Mouse (Mus musculus) kidney, postnatal 0 days (tissue): ENCODE results near the gene Tcte3. TPM values are rescaled to one million over a fixed set of nuclear protein-coding genes. Genes with fewer than 3 reads are reported as not detected.
"Not testable (repeated sequence)": the region's sequence is repeated elsewhere in the genome, so short reads cannot be mapped to it uniquely, and the experiment has no call there.

Source experiments
- ATAC-seq: fragments of 200-750 bp; cut with Nextera tagmentation; replicated peaks from 2 replicates; pipeline ENCODE4 v1.8.0; 2017; ENCODE audit warnings: low read depth, moderate number of reproducible peaks, moderate TSS enrichment, moderate library complexity; ENCODE audit not compliant: low FRiP score
- DNase-seq: peaks from one replicate; pipeline ENCODE4 v3.0.0-alpha.2; 2016; ENCODE audit warnings: low spot score
- H3K27ac ChIP-seq: fragments of 300-500 bp; sonication (generic); 2 replicates; pipeline ENCODE4 v1.5.1; 2014; ENCODE audit warnings: mild to moderate bottlenecking
- H3K27me3 ChIP-seq: fragments of 300-500 bp; sonication (generic); 2 replicates; pipeline ENCODE4 v1.6.1; 2014; ENCODE audit warnings: low read length, mixed read lengths; ENCODE audit not compliant: insufficient read depth
- H3K36me3 ChIP-seq: fragments of 300-500 bp; sonication (generic); 2 replicates; pipeline ENCODE4 v1.6.1; 2014; ENCODE audit warnings: low read length, mixed read lengths; ENCODE audit not compliant: insufficient read depth
- H3K4me1 ChIP-seq: fragments of 300-500 bp; sonication (generic); replicated peaks from 2 replicates; pipeline ENCODE4 v1.6.1; 2014; ENCODE audit warnings: antibody characterized with exemption, low read length, mixed read lengths; ENCODE audit not compliant: insufficient read depth
- H3K4me2 ChIP-seq: fragments of 300-500 bp; sonication (generic); 2 replicates; pipeline ENCODE4 v1.6.1; 2014; ENCODE audit warnings: mild to moderate bottlenecking, low read length, moderate library complexity, mixed read lengths
- H3K4me3 ChIP-seq: fragments of 300-500 bp; sonication (generic); replicated peaks from 2 replicates; pipeline ENCODE4 v1.5.1; 2014; ENCODE audit warnings: low read depth, low read length
- H3K9ac ChIP-seq: fragments of 300-500 bp; sonication (generic); 2 replicates; pipeline ENCODE4 v1.6.1; 2014; ENCODE audit warnings: low read depth, low read length
- H3K9me3 ChIP-seq: fragments of 300-500 bp; sonication (generic); replicated peaks from 2 replicates; pipeline ENCODE4 v1.6.1; 2016; ENCODE audit warnings: low read length, inconsistent platforms, mixed read lengths
- CTCF ChIP-seq: IDR thresholded peaks from 2 replicates; pipeline ENCODE4 v1.5.1; 2016; ENCODE audit warnings: antibody characterized with exemption, low read depth, mild to moderate bottlenecking, moderate library complexity
- WGBS: fragments of 180-500 bp; shearing (Covaris S2); extraction: QIAGEN DNeasy Blood & Tissue Kit; methylation state at CpG from one replicate; pipeline ENCODE4 v1.1.7; 2014; 5-methylcytosine and 5-hydroxymethylcytosine counted together
- polyA plus RNA-seq: library from polyadenylated mRNA; unstranded; fragments of >200 nt; fragmentation: Nextera tagmentation; extraction: Ambion mirVana; gene quantifications from 2 replicates; pipeline ENCODE4 v1.2.1, GENCODE M21; 2015

Tcte3 gene
- polyA plus RNA-seq, 1 experiment from 2014 or later: not detected

- peak; percentile 87 for TF ChIP-seq CTCF
- DNase-seq (peak; percentile 93), ATAC-seq (peak; percentile 72)
- no peak overlapping the region for H3K9ac ChIP-seq
- no peaks in the 10 kb centered on the region for H3K4me1 ChIP-seq
- no peak overlapping the region for H3K4me3 ChIP-seq
- H3K4me2 ChIP-seq: peak overlapping the region; percentile 25
- no peak overlapping the region for H3K27ac ChIP-seq
- H3K27me3 ChIP-seq: no peaks in the 10 kb centered on the region
- peaks cover 11% of the 10 kb centered on the region; the same call in 1 of the 2 replicates for H3K36me3 ChIP-seq
- no peaks in the 10 kb centered on the region for H3K9me3 ChIP-seq
- 43% methylated on average over 13 of the region's 13 CpGs for WGBS
Observed at GRCm38 (mm10) chr17:15065391-15066024, 24.2 kb upstream of the Tcte3 start.

GRCm38 (mm10) chr17:15060356-15060755 lies 19.1 kb upstream of the Tcte3 start:
- Histone ChIP-seq H3K4me2 (no peak overlapping the region), H3K27me3 (no peaks in the 10 kb centered on the region), H3K36me3 (peaks cover 21% of the 10 kb centered on the region), H3K9ac (no peak overlapping the region), H3K9me3 (no peaks in the 10 kb centered on the region), H3K4me1 (no peaks in the 10 kb centered on the region), H3K4me3 (no peak overlapping the region), H3K27ac (no peak overlapping the region)
- ATAC-seq (no peak), DNase-seq (no peak)
- TF ChIP-seq CTCF: no peak
- WGBS: 95% methylated on average over 6 of the region's 6 CpGs

DNA sequence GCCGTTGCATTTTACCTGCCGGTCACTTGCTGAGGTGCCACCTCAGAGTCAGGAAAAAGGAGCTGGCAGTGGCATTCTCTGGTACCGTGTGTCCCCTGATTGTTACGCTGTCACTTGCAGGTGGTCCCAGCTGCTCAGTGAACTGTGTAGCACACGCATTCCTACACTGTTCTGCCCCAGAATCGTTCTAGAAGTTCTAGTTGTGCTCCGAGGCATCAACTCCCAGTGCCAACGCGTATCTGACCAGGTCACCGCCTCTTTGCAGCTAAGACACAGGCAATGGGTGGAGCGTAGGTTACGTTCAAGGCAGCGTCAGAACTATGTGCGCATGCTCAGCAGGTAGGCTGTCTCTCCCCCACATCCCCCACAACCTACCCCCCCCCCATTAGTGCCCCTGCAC lies 18.4 kb upstream of the Tcte3 start:
- Histone ChIP-seq H3K4me2 (no peak overlapping the region), H3K36me3 (peaks cover 21% of the 10 kb centered on the region), H3K4me3 (no peak overlapping the region), H3K9ac (no peak overlapping the region), H3K9me3 (no peaks in the 10 kb centered on the region), H3K27ac (no peak overlapping the region), H3K27me3 (no peaks in the 10 kb centered on the region), H3K4me1 (no peaks in the 10 kb centered on the region)
- DNase-seq: no peak
- no peak for TF ChIP-seq CTCF
- WGBS: 91% methylated on average over 14 of the region's 14 CpGs
- ATAC-seq: no peak

GRCm38 (mm10) chr17:15058161-15058591 lies 16.9 kb upstream of the Tcte3 start:
- no peak for DNase-seq
- WGBS: 84% methylated on average over 5 of the region's 5 CpGs

GRCm38 (mm10) chr17:15055925-15056324 lies 14.6 kb upstream of the Tcte3 start:
- 90% methylated on average over 4 of the region's 4 CpGs for WGBS
- DNase-seq: no peak
- Histone ChIP-seq H3K4me2 (no peak overlapping the region), H3K27me3 (no peaks in the 10 kb centered on the region), H3K36me3 (peaks cover 14% of the 10 kb centered on the region), H3K9me3 (no peaks in the 10 kb centered on the region), H3K9ac (no peak overlapping the region), H3K27ac (no peak overlapping the region), H3K4me3 (no peak overlapping the region), H3K4me1 (no peaks in the 10 kb centered on the region)
- TF ChIP-seq CTCF: no peak
- no peak for ATAC-seq

More at GRCm38 (mm10) chr17:15058161-15058591, 16.9 kb upstream of the Tcte3 start:
- Histone ChIP-seq H3K4me1 (no peaks in the 10 kb centered on the region), H3K4me2 (no peak overlapping the region), H3K4me3 (no peak overlapping the region), H3K36me3 (peaks cover 21% of the 10 kb centered on the region), H3K27me3 (no peaks in the 10 kb centered on the region), H3K9me3 (no peaks in the 10 kb centered on the region), H3K27ac (no peak overlapping the region), H3K9ac (no peak overlapping the region)
- no peak for ATAC-seq
- TF ChIP-seq CTCF: no peak

DNA sequence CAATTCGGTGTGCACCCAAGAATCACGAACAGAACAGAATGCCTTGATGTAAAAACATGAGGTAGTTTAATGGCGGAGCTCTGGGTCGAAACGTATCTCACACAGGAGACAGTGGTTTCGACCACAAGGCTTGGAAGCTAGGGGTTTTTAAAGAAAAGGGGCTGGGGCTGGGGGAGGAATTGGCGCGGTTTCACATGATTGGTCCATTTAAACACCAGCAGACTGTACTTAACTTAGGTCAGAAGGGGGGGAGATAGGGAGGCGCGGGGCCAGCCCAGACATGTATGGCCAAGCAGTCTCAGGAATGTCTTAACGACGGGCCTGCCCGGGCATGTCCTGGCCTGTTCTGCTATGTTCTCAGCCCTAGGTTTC lies 12.5 kb upstream of the Tcte3 start:
- not testable (repeated sequence) for DNase-seq
- 87% methylated on average over 11 of the region's 13 CpGs for WGBS

DNA sequence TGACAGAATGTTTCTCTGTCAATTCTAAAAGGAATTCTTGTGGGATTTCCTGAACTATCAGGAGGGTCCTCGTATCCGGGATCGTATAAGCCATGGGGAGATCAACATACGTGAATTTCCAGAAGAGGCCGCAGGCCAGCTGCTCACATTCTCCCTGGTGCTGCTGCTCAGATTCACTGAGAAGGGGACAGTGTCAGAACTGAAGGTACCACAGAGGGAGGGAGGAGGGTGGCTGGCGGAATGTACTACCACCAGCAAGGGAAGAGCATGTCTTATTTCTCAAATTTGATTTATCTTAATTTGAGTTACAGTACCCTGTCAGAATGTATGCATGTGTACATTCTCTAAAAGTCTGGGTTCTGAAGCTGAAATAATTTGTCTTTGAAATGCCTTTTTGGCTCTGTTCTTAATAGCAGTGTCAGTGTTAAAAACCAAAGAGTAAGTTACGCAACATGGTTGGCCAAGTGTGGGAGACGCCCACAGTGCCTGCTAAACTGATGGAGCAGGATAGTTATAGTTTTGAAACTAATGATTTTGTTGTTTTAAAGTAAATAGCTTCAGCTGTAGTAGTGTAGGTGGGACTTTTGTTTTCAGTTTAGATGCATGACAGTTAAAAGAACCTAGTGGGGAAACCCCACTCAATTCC lies 12.0 kb upstream of the Tcte3 start:
- H3K27me3 ChIP-seq, H3K4me2 ChIP-seq, H3K9ac ChIP-seq, H3K27ac ChIP-seq, H3K36me3 ChIP-seq, ATAC-seq, H3K4me1 ChIP-seq, H3K4me3 ChIP-seq, H3K9me3 ChIP-seq, DNase-seq: not testable (repeated sequence)
- WGBS: 91% methylated on average over 5 of the region's 8 CpGs

More for the DNA sequence above, 12.5 kb upstream of the Tcte3 start:
- not testable (repeated sequence) for H3K4me1 ChIP-seq, H3K27me3 ChIP-seq, H3K4me3 ChIP-seq, ATAC-seq, H3K27ac ChIP-seq, H3K36me3 ChIP-seq, H3K9me3 ChIP-seq, H3K4me2 ChIP-seq, H3K9ac ChIP-seq

- not testable (repeated sequence) for H3K36me3 ChIP-seq, H3K4me2 ChIP-seq
- WGBS: 100% methylated on average over 1 of the region's 1 CpGs
Observed at GRCm38 (mm10) chr17:15052766-15053165, 11.5 kb upstream of the Tcte3 start.

DNA sequence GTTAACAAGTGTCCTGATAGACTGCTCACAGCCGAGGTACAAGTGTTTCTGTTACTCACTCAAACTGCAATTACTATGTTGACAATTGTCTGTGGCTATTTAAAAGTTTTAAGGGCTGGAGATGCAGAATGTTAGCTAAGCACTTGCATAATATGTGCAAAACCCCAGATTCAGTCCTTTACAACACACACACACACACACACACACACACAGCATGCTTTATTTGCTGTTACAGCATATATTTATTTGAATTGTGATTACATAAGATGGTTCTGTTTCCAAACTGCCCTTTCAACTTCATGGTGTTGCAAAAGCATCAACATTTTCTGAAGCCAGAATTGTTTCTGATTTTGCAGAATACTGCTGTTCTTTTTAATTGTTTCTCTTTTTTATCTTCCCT lies 9.1 kb upstream of the Tcte3 start:
- WGBS: no CpG with 5 or more reads among the region's 1 CpGs
- not testable (repeated sequence) for ATAC-seq

More at GRCm38 (mm10) chr17:15052766-15053165, 11.5 kb upstream of the Tcte3 start:
- not testable (repeated sequence) for H3K27me3 ChIP-seq, H3K4me1 ChIP-seq, H3K9me3 ChIP-seq, H3K4me3 ChIP-seq, DNase-seq, H3K9ac ChIP-seq, ATAC-seq, H3K27ac ChIP-seq

More for the DNA sequence above, 9.1 kb upstream of the Tcte3 start:
- H3K9me3 ChIP-seq, H3K9ac ChIP-seq, H3K4me3 ChIP-seq, H3K27me3 ChIP-seq, H3K4me1 ChIP-seq, H3K36me3 ChIP-seq, DNase-seq, H3K27ac ChIP-seq, H3K4me2 ChIP-seq: not testable (repeated sequence)
